Mouse (Mus musculus) ES-E14 (cell line): ENCODE results near the gene Btbd2.

Experiments
- CHD2 ChIP-seq: IDR thresholded peaks from 2 replicates; pipeline ENCODE4 v1.6.1; 2014; ENCODE audit warnings: mild to moderate bottlenecking, low read depth, low read length, inconsistent platforms
- HCFC1 ChIP-seq: IDR thresholded peaks from 2 replicates; pipeline ENCODE4 v1.6.1; 2012; ENCODE audit warnings: low read length, inconsistent platforms, borderline replicate concordance; ENCODE audit not compliant: insufficient read depth
- ZC3H11A ChIP-seq: IDR thresholded peaks from 2 replicates; pipeline ENCODE4 v1.6.1; 2012; ENCODE audit warnings: low read depth, mild to moderate bottlenecking, inconsistent platforms, low read length, borderline replicate concordance
- ZNF384 ChIP-seq: IDR thresholded peaks from 2 replicates; pipeline ENCODE4 v1.6.1; 2012; ENCODE audit warnings: low read depth, low read length, inconsistent platforms

- TF ChIP-seq ZC3H11A (no peak), ZNF384 (no peak), CHD2 (no peak), HCFC1 (no peak)
These were observed 575 bp downstream of the Btbd2 start for GRCm38 (mm10) chr10:80656130-80656862.
